Mouse (Mus musculus): ENCODE results near the gene Hsd11b1. TPM values are rescaled to one million over a fixed set of nuclear protein-coding genes. Genes with fewer than 3 reads are reported as not detected.
"Not testable (repeated sequence)": the region's sequence is repeated elsewhere in the genome, so short reads cannot be mapped to it uniquely, and the experiment has no call there.

The Hsd11b1 gene
- total RNA-seq, 1 experiment from 2014 or later: 82.7 TPM

DNA sequence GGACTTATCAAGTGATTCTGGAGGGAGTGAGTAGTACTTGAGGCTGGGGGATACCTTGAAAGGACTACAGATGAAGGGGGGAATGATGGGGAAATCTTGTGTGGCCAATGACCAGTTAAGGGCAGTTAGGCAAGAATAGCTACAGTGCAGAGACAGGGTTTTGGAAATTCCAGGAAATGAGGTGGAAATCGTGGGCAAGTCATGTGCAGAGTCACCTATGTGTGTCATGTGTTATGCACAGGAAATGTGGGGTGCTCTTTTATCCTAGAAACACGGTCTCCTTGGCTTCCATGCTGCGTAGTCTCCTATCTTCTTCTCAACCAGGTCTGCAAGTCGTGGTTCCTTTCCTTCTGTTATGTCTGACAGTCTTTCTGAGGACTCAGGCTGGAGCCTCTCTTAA lies 15.6 kb upstream of the Hsd11b1 start:
- no peak for DNase-seq

DNA sequence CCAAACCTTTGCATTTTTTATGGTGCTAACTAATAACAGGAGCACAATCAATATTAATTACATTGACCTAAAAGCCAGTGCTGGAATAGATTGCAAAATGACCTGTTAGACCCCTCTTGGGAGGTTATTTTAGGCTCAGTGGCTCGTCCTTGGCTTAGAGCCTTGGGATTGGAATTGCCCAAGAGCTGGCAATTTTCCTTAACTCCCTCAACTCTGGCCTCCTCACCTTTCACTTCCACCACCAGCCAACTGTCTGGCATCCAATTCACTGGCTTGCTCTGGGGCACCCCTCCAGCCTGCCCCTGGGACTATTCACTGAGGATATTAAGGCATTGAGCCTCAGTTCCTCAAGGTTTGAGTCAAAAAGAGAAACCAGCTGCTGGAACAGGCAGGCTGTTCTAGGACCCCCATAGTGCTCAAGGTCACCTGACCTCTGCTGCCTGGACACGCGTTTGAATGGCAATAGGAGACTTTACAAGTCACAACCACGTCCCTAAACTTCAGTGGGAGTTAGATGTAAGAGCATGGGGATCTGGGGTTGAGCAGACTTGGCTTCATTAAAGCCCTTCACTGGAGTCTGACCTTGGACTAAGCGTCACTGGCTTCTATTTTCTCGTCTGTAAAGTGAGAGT lies 14.7 kb upstream of the Hsd11b1 start:
- DNase-seq: peak; percentile 70

DNA sequence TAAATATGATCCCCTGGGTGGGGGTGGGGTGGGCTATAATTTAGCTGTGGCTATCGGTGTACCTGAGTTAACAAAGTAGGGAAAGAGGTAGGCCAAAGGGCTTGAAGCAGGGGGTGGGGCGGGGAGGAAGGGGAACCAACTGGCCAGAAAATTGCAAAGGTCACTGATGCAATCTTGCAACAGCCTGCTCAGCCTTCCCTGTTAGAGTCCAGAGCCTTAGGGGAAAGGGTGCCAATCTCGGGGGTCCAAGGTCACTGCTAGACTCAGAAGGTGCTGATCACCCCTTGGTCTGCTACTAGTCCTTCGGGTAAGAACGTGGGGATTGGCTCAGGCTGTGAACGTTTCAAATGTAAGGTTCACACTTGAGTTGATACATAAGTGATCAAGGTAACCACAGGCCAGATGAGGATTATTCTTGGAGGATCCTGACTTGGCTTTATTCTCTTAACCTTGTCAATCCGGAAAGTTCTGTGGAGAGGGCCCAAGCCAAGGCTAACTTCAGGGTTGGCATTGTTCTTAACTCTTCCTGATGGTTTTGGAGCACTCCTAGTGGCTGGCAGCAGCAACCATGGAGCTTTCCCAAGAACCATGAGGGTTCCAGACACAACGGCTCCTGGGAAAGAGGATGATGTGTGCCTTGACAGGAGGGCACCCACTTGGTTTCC lies 10.7 kb upstream of the Hsd11b1 start:
- DNase-seq: peak; percentile 57

DNA sequence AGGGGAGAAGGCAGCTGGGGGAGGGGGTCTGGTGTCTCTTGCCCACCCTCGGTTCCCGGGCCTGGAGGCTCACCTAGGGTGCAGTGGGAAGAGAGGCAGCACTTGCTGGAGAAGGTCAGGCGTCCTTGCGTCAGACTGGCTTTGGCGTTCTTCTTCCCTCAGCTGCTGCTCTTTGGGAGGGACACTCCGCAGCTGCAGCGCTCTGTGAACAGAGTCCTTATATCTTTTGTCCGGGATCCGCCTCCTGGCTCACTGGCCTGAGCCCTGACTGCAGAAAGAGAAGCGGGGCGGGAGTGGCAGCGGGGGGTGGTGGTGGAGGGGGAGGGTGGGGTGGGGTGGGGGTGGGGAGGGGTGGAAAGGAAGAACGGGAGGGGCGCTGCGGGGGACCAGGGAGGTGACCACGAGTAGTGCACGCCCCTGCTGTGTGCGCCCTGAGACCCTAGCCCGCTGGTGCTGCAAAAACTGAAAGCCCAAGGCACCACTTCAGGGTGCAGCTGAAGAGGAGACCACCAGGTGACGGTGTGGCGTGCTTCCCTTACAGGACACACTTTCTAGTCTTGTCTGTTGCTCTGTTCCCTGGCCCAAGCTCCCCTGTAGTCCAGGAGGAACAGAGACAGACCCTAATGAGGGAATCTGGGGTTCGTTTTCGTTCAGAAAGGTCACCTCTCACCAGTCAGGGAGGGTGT lies 9.2 kb upstream of the Hsd11b1 start, which contains the start of gene G0s2:
Gene G0s2, minus strand, starts transcription at position 302 of the 686 bp plus-strand sequence.
- peak; percentile 90 for DNase-seq

DNA sequence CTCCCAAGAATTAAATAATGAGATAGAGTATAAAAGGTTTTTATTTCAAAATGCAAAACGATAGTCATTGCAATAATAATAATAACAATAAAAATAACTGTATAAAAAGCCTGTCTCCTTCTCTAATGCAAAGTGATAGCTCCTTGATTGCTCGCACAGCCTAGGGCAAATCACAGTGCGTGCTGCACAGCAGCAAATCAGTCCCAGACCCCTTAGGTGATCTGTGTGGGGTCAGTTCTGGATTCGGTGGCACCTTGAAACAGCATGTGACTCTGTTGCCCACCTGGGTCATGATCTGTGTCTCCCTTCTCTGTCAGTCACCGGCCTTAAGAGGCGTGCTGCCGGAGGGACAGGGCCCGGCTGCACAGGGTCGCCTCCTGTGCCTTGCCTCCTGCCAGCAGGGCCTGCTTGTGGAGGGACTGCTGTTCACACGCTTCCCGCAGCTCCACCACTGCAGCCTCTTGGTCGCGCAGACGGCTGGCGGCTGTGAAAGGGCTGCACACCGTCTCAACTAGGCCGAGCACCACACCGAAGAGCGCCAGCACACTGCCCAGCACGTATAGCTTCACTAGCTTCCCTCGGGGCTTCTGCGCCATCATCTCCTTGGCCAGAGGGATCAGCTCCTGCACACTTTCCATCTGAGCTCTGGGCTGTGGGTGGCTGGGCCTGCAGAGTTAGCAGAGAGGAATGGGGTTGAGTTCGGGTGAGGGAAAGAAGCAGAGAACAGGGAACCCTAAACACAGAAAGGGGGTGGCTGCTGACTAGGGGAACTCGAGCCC lies 8.5 kb upstream of the Hsd11b1 start:
- DNase-seq: peak; percentile 56

DNA sequence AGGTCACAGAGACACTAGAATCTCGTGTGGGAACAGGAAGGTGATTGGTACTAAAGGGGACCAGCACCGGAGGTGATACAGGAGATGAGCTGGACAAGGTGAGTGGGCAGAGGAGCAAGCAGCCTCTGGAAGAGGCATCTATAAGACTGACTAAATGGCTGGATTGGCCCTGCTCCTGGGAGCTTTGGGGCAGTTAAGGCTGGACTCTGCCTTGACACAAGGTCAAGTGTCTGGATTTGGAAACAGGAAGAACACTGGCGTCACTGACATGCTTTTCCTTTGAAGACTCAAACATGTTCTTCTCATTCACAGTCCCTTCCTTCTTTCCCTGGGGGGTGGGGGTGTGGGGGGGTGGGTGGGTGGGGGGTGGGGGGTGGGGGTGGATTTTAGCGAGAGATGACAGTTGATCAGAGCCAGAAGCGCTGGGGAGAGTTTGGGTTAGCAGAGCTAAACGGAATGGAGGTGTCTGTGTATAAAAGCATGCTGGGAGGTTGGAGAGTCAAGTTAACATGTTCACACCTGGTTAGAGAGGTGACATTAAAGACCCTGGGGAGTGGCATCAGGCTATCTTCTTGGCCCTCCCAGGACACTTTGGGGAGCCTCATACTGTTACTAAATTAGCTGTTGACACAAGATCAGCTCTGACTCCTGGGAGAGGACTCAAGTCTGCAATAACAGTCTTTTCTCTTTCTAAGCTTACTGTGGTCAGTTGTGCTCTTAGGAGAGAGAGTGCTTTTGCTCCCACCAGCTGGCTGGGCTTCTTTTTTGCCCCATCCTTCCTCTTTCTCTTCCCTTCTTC lies 7.3 kb upstream of the Hsd11b1 start:
- peak; percentile 35 for DNase-seq

DNA sequence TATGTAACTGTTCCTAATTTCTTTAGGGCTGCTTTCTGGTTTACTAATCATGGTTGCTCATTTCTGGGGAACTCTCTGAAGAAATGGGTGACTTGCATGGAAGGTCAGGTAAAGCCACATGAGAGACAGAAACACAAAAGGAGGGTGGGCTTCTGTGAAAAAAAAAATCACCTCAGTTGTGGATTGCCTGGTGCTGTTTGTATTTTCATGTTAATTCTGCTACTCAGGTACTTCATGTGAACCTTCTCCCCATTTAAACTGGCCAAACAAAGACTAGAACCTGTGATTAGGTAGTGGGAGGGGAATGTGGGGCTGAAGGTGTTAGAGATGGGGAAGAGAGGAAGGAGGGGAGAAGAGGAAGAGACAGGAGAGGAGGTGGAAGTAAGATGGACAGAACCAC lies 1.9 kb upstream of the Hsd11b1 start:
- DNase-seq: no peak

DNA sequence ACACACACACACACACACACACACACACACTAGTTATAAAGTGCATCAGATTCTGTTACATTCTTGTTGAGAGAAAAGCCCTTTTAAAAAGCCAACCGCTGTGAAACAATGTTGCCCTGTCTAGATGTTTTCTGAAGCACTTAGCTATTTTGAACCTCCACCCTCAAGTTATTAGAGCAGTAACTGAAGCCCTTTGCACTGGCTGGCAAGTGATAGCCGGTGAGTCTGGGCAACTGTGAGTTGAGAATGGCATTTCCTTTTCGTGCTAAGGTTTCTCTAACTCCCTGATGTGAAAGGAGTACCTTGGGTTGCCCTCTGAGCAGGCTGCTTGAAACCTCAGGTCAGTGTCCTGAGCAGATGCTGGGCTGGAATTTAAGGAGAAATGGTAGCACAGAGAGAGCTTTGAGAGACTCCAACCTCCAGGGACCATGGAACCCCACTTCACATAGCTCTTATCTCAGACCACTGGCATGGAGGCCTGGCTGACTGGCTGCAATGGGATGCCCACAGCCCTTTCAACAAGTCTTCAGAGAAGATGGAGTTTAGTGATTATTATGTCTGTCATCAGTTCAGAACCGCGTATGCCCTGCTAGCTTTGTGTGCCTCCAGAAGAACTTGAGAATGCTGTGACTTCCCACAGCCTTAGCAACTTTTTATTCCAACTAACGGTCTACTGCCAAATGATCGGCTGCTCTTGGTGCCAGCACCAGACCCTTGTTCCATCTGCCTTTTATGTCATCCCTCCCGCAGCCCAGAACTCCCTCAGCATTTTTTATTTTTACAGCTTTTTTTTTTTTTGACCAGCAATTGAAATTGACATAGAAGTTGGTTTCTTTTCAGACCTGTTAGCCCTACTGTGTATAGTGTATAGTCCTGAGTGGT lies 608 bp downstream of the Hsd11b1 start:
- no peak for DNase-seq

DNA sequence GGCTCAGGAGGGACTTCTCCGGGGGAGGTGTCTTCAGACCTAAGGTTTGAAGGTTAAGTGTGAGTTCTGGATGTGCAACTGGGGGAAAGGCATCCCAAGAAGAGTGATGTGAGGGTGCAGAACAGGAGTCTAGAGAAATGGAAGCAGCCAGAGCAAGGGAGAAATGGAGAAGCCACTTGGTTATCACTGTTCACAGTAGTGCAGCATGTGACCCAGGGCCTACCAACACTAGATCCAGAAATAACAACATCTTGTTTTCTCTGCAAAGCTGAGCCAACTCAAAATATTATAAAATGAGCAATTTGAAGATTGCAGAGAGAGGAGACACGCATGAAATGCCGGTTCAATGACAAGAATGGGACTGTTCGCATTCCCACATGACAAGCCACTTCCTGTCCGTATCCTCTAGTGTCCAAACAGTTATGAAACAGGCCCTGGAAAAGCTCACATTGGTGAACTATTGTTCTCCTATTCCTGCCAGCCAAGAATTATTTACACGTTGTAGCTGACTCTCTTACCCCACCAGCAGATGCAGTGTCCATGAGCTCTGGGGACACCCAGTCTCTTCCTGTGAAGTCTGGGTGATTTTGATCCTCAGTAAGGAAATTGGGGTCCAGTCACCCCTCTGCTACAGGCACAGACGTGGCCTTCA lies 1.9 kb downstream of the Hsd11b1 start:
- peak; percentile 15 for DNase-seq

DNA sequence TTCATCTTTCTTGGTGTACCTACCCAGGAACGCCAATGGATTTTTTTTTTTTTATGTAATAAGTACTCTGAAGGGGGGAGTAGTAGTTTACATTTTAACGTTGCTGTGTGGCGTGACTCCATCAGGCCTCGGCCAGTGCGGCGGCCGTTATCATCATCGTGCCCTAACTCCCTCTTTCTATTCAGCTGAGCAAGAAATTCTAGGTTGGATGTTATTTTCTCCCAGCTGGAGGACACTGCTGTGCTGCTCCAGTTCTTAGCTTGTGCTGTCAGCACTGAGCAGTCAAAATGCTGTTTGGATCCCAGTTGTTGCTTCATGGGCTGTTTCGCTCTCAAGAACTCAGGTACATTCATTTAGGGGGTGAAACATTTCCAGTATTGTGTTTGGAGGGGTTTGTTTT lies 4.3 kb downstream of the Hsd11b1 start:
- DNase-seq: no peak

DNA sequence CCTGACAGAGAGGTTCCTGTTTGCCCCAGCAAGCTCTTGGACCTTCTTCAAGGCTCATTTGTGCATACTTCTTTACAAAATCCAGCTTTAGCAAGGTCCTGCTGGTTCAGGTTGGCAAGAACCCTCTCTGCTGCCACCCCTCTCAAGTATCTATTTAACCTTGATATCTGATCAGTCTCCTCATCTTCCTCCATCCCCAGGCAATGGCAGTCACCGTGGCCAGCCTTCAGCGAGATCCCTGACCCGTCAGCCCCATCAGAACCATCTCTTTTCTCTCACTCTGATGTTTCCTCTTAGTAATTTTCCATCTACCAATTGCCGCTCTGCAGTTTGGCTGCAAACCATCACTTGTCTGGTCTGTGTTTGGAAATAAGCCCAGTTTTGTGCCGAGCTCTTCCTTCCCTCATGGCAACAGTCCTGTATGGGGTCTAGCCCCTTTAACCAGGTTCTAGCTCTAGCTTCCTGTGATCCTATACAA lies 7.2 kb downstream of the Hsd11b1 start:
- peak; percentile 25 for DNase-seq

DNA sequence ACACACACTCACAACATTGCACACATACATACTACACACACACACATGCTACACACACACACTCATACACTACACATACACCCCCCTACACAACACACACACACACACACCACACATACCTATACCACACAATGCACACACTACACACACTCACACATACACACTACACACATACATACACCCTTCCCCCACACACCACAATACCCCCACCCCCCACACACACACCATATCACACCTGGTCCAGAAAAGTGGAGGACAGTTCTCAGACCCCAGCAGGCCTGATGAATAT lies 7.6 kb downstream of the Hsd11b1 start:
- DNase-seq: no peak

DNA sequence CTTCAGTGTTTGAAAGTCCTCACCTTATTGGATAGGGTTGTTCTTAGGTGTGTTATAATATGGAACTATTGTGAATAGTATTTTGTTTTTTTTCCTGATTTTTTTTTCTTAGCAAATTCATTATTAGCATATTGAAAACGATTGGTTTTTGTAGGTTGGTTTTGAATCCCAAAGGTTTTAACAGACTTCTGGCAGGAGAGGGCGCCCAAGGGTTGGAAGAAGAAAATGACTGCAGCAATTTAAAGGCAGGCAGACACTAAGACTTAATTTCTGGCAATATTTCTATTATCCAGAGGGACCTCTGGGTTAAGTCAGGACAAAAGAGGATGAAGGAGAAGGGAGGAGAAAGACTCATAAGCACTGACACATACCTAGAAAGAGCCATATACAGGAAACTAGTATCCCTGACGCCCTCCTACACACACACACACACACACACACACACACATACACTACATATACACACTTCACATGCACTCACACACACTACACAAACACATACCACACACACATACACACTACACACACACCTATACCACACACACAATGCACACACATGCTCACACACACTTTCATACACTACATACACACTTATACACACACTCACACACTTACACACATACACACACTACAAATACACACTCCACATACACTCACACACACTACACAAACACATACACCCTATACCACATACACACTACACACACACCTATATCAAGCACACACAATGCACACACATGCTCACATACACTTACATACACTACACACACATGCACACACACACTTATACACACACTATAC lies 8.2 kb downstream of the Hsd11b1 start:
- DNase-seq: peak; percentile 85

DNA sequence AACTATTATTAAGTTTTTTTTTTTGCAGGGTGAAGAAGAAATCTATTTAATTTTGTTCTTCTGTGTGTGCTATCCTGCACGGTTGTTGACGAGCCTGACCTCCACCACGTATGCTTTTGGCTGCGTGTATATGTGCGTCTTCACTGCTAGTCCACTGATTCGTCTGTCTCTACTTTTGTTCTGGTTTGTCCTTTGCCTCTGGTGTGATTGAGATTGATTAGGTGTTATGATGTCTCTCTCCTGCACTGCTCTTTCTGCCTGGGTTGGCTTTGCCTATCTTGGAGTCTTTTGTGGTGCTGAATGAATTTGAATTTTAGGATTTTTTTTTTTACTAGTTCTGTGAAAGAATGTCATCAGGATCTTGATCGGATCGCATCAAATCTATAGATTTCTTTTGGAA lies 8.8 kb downstream of the Hsd11b1 start:
- DNase-seq: no peak

DNA sequence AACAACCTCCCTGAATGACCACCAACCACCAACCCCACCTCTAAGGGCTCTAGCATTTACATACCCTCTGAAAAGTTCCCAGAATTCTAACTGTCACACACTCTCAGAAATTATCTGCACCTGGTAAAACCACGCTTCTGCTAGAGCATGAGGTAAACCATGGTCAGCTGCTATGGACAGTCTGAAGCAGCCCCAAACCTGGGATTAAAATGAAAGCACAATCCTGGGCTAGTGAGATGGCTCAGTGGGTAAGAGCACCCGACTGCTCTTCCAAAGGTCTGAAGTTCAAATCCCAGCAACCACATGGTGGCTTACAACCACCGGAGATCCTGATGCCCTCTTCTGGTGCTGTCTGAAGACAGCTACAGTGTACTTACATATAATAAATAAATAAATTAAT lies 10.0 kb downstream of the Hsd11b1 start:
- DNase-seq: not testable (repeated sequence)

DNA sequence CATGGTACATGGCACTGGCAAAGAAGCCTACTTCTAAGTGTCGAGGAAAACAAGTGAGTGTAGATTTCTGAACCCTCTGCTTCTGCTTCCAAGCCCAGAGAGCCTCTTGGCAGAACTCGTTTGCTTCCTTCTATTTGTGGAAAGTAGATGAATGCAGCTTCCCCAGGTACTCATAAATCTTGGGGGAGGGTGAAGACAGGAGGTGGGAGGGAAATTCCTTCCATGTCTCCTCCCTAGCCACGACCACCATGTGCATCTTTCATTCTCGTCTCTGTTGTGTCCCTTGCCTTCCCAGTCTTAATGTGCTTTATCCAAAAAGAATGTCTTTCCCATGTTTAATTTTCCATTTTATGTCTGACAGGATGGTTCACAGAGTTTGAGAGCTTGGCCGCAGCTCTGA lies 11.3 kb downstream of the Hsd11b1 start:
- no peak for DNase-seq

DNA sequence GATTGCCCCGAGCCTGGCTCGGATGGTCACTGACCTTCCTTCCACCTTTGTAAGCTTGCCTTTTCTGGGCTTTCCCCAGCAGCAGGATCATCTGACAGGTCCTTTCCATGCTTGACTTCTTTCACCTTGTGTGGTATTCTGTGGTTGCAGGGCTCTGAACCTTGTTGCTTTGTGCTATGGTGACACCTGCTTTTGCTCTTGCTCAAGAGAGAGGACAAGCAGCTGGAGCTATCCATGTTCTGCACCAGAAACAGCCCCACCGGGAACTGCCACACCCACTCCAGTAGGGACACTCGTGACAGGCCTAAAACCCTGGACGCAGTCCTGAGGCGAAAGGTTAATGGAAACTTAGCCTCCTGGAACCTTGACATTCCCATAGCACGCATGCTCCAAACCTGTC lies 12.5 kb downstream of the Hsd11b1 start:
- DNase-seq: peak; percentile 48

DNA sequence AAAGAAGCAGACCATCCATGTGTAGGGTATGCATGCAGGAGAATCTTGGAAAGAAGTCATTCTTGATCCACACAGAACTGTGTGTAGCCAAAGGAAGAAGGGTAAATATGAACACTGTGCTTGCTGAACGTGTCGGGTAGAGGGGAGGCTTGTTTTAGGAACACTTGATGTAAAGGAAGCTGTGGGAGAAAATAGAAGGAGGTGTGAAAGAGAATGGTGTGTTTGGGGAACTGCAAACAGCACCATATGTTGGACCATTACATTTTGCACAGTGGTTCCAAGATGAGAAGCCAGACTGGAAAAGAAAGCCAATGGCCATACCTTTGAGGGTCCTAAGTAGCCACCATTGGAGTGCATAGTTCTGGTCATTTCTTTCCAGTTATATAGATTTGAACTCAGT lies 13.8 kb downstream of the Hsd11b1 start:
- DNase-seq: no peak

DNA sequence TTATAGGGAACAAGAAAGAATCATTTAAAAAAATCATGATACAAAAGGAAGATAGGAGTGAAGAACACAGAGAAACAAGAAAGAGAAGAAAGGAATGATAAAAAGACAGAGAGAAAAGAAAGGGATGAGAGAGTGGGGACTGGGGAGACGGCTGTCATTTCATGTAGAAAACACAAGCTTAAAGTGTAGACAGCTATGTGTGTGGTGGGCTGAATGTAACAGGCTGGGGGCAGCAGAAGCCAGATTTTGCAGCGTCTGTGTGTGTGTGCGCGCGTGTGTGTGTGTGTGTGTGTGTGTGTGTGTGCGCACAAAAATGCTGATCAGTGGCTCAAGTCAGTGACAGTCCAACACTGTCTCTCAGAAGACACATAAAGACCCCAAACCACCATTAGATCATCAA lies 19.6 kb downstream of the Hsd11b1 start:
- DNase-seq: no peak
